Mouse (Mus musculus) lung, embryonic 14.5 days (tissue): ENCODE data around the gene Rln1. TPM values are rescaled to one million over a fixed set of nuclear protein-coding genes. Genes with fewer than 3 reads are reported as not detected.

Source experiments
- ATAC-seq: fragments of 200-750 bp; cut with Nextera tagmentation; 2 replicates; pipeline ENCODE4 v1.8.0; 2017; ENCODE audit warnings: mild to moderate bottlenecking, moderate TSS enrichment, moderate library complexity; ENCODE audit not compliant: insufficient read depth
- DNase-seq: peaks from one replicate; pipeline ENCODE4 v3.0.0-alpha.2; 2015
- H3K27ac ChIP-seq: fragments of 300-500 bp; sonication (generic); 2 replicates; pipeline ENCODE4 v1.5.1; 2014; ENCODE audit warnings: low read depth, mild to moderate bottlenecking, moderate library complexity
- H3K27me3 ChIP-seq: fragments of 300-500 bp; sonication (generic); 2 replicates; pipeline ENCODE4 v1.6.1; 2014; ENCODE audit warnings: low read length, control low read depth; ENCODE audit not compliant: insufficient read depth
- H3K36me3 ChIP-seq: fragments of 300-500 bp; sonication (generic); 2 replicates; pipeline ENCODE4 v1.6.1; 2014; ENCODE audit warnings: control low read depth; ENCODE audit not compliant: insufficient read depth
- H3K4me1 ChIP-seq: fragments of 300-500 bp; sonication (generic); 2 replicates; pipeline ENCODE4 v1.6.1; 2014; ENCODE audit warnings: antibody characterized with exemption, control low read depth; ENCODE audit not compliant: insufficient read depth
- H3K4me2 ChIP-seq: fragments of 300-500 bp; sonication (generic); 2 replicates; pipeline ENCODE4 v1.6.1; 2014; ENCODE audit warnings: mild to moderate bottlenecking
- H3K4me3 ChIP-seq: fragments of 300-500 bp; sonication (generic); 2 replicates; pipeline ENCODE4 v1.5.1; 2014; ENCODE audit warnings: low read depth, low read length
- H3K9ac ChIP-seq: fragments of 300-500 bp; sonication (generic); 2 replicates; pipeline ENCODE4 v1.6.1; 2014
- H3K9me3 ChIP-seq: fragments of 300-500 bp; sonication (generic); 2 replicates; pipeline ENCODE4 v1.6.1; 2016; ENCODE audit warnings: low read depth, low read length, control low read depth
- CTCF ChIP-seq: IDR thresholded peaks from 2 replicates; pipeline ENCODE4 v1.5.1; 2016; ENCODE audit warnings: antibody characterized with exemption, low read depth
- WGBS: fragments of 180-500 bp; shearing (Covaris S2); extraction: QIAGEN DNeasy Blood & Tissue Kit; methylation state at CpG from one replicate; pipeline ENCODE4 v1.1.7; 2014; 5-methylcytosine and 5-hydroxymethylcytosine counted together
- polyA plus RNA-seq: library from polyadenylated mRNA; unstranded; fragments of >200 nt; fragmentation: Nextera tagmentation; extraction: Ambion mirVana; gene quantifications from 2 replicates; pipeline ENCODE4 v1.2.1, GENCODE M21; 2014

Gene Rln1
- polyA plus RNA-seq, 1 experiment from 2014 or later, result not detected

DNA sequence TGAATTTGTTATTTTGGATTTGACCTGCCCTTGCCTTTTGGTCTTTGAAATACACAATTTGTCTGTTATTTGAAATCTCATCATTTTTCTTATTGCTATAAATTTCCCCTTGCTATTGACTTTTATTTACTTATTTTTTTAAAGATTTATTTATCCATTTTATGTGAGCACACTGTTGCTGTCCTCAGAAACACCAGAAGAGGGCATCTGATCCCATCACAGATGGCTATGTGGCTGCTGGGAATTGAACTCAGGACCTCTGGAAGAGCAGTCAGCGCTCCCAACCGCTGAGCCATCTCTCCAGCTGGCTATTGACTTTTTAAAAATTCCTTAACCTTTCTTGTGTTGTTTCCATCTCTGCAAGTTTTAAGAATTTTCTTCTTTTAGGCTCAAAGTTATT lies 2.2 kb upstream of the Rln1 start:
- Histone ChIP-seq H3K9me3 (no peaks in the 10 kb centered on the region), H3K27me3 (peaks cover 19% of the 10 kb centered on the region), H3K27ac (no peak overlapping the region), H3K4me1 (peaks cover 7% of the 10 kb centered on the region; the same call in 1 of the 2 replicates), H3K36me3 (no peaks in the 10 kb centered on the region), H3K9ac (no peak overlapping the region), H3K4me2 (no peak overlapping the region), H3K4me3 (no peak overlapping the region)
- DNase-seq, result no peak
- no peak for ATAC-seq
- WGBS, result 84% methylated on average over 2 of the region's 2 CpGs
- 0 out of 2 replicates have a peak, but pooled peaks have one; percentile 2 for TF ChIP-seq CTCF

DNA sequence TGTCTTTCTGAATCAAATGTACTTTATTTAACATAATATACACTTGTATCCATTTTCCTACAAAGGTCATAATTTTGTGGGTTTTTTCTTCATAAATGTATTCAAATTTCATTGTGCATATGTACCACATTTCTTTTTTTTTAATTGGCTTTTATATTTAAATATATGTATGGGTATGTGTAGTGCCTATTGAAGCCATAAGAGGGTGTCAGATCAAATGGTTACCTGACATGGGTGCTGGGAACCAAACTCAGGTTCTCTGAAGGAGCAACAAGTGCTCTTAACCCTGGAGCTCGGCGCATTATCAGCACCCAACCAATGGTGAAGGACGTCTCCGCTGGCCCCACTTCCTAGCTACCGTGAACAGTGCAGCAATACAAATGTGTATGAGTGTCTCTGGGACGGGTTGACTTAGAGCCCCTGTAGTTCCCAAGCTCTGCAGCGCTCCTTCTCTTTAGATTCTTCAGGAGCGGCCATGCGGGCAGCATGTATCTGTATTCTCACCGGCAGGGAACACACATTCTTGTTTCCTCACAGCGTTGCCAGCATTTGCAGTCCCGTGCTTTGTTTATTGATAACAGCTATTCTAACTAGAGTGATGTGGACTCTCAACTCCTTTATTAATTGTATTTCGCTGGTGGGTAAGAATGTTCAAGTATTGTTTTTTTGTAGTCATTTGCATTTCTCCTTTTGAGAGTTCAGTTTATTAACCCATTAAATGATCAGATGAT lies 7.5 kb downstream of the Rln1 start:
- H3K9ac ChIP-seq, result no peak overlapping the region
- ATAC-seq (no peak), DNase-seq (no peak)
- no peak overlapping the region for H3K27ac ChIP-seq
- peaks cover 4% of the 10 kb centered on the region; the same call in 1 of the 2 replicates for H3K4me1 ChIP-seq
- 75% methylated on average over 13 of the region's 13 CpGs for WGBS
- no peaks in the 10 kb centered on the region for H3K27me3 ChIP-seq
- no peak overlapping the region for H3K4me3 ChIP-seq
- TF ChIP-seq CTCF, result no peak
- H3K9me3 ChIP-seq, result no peaks in the 10 kb centered on the region
- H3K4me2 ChIP-seq, result no peak overlapping the region
- H3K36me3 ChIP-seq, result no peaks in the 10 kb centered on the region

GRCm38 (mm10) chr19:29326396-29326795 lies 8.1 kb downstream of the Rln1 start:
- no peak for TF ChIP-seq CTCF
- Histone ChIP-seq H3K27me3 (no peaks in the 10 kb centered on the region), H3K36me3 (no peaks in the 10 kb centered on the region), H3K9me3 (no peaks in the 10 kb centered on the region), H3K4me3 (no peak overlapping the region), H3K4me1 (peaks cover 4% of the 10 kb centered on the region; the same call in 1 of the 2 replicates), H3K4me2 (no peak overlapping the region), H3K9ac (no peak overlapping the region), H3K27ac (no peak overlapping the region)
- DNase-seq, result no peak
- WGBS, result 83% methylated on average over 4 of the region's 4 CpGs
- ATAC-seq, result no peak

DNA sequence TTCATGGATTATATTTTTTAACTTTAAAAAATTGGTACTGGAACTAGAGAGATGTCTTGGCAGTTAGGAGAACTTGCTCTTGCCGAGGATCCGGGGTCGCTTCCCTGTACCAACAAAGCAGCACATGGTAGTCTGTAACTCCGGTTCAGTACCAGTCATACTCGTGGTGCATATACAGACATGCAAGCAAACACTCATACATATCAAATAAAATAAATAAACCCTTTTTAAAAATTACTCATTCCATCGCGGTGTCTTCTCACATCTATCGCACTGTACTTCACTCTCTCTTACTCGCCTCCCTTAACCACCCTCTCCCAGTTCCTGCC lies 8.7 kb downstream of the Rln1 start:
- H3K36me3 ChIP-seq, result no peaks in the 10 kb centered on the region
- H3K4me3 ChIP-seq, result peak overlapping the region; percentile 34
- H3K27me3 ChIP-seq, result no peaks in the 10 kb centered on the region
- H3K4me2 ChIP-seq, result peak overlapping the region; percentile 70
- H3K4me1 ChIP-seq, result peaks cover 4% of the 10 kb centered on the region; the same call in 1 of the 2 replicates
- 24% methylated on average over 9 of the region's 9 CpGs for WGBS
- DNase-seq (no peak), ATAC-seq (peak; percentile 41; the same call in 1 of the 2 replicates)
- no peak overlapping the region for H3K27ac ChIP-seq
- no peak for TF ChIP-seq CTCF
- H3K9ac ChIP-seq, result peak overlapping the region; percentile 16; the same call in 1 of the 2 replicates
- H3K9me3 ChIP-seq, result no peaks in the 10 kb centered on the region

DNA sequence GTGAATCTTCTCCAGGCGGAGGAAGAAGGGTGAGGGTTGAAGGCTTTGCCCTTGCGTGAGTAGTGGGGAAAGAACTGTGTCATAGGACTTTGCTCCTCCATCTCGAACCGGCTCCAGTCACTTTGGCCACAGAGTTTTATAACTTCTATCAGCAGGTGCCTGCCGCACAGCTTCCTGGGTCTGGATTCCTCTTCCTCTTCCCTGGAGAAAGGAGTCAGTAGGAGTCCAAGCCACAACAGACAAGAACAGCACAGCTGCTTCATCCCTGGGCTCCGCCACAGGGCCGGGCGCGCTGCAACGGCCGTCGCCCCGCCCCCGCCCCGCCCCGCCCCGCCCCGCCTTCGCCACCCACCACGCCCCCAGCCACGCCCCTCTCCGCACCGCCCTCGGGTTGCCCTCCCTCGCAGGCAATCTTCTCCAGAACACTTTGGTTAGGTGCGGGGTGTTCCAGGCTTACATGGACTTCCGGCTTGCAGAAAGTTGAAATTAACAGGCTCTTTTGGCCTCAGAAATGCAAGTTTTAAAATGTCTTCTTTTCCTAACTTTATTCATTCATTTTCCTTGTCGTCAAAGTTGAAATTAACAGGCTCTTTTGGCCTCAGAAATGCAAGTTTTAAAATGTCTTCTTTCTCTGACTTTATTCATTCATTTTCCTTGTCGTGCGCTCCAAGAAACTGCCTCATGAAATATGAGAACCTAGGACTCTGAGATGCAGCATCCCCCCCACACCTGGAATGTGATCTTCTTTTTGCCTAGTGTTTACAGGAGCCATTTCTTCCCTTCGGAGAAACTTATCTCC lies 9.2 kb downstream of the Rln1 start, which contains the start of gene Insl6:
Gene Insl6, minus strand, starts transcription at position 304 of the 799 bp plus-strand sequence.
- Histone ChIP-seq H3K27ac (no peak within 1 kb of the TSS), H3K9ac (peak within 1 kb of the TSS; percentile 42), H3K9me3 (no peaks in the 10 kb centered on the region), H3K4me2 (peak within 1 kb of the TSS; percentile 70), H3K4me3 (peak within 1 kb of the TSS; percentile 34), H3K36me3 (no peaks in the 10 kb centered on the region), H3K27me3 (no peaks in the 10 kb centered on the region), H3K4me1 (peaks cover 4% of the 10 kb centered on the region; the same call in 1 of the 2 replicates)
- ATAC-seq, result peak; percentile 97
- 1% methylated on average over 29 of the region's 31 CpGs for WGBS
- TF ChIP-seq CTCF, result no peak
- peak; percentile 79 for DNase-seq

DNA sequence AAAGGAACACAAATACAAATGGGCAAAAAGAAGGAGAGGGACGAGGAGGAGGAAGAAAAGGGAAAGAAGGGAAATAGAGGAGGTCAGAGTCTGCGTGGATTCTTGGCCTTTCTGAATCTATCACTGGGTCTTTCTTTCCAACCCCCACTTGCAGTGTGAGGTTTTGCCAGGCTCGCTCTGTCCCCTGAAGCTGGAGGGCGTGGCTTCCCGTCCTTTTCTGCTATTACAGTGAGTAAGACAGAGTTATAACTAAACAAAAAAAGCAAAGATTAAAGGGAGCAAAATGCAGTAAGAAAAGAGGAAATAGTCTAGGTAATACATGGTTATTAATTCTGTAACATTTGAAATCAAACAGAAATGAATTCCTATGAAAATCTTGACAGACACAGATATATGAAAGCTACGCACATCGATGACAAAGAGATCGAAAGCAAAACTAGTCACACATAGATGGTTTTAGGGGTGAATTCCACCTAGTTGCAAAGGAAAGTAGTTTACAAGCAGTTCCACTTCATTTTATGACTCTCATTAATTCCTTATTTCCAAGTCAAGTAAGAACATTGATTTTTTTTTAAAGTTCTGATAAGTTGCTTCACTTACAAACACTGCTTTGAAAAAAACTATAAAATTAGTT lies 10.9 kb downstream of the Rln1 start:
- H3K36me3 ChIP-seq, result no peaks in the 10 kb centered on the region
- no peaks in the 10 kb centered on the region for H3K9me3 ChIP-seq
- no peak overlapping the region for H3K4me2 ChIP-seq
- no peak for TF ChIP-seq CTCF
- no peak overlapping the region for H3K27ac ChIP-seq
- H3K9ac ChIP-seq, result no peak overlapping the region
- no peak for DNase-seq
- no peaks in the 10 kb centered on the region for H3K27me3 ChIP-seq
- WGBS, result 65% methylated on average over 8 of the region's 8 CpGs
- ATAC-seq, result no peak
- no peak overlapping the region for H3K4me3 ChIP-seq
- H3K4me1 ChIP-seq, result peaks cover 4% of the 10 kb centered on the region; the same call in 1 of the 2 replicates

DNA sequence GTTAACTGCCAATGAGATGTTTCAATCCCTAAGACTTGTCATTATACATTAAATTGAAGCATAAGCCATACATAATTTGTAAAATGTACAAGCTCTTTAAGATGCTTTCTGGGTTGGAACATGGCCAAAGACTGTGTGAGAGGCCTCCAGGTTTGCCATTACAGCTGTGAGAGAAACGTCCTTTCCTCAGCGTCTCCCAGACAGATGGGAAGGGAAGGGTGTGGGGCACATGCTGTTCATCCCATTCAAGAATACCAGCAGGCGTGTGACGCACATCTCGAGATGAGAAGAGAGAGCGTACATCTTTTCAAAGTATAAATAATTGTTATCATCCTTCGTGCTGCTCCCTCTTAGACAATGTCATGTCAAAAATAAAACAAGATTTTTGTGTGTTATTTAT lies 21.8 kb downstream of the Rln1 start:
- DNase-seq (no peak), ATAC-seq (no peak)
- WGBS, result 65% methylated on average over 7 of the region's 7 CpGs
- TF ChIP-seq CTCF, result no peak
- Histone ChIP-seq H3K27me3 (no peaks in the 10 kb centered on the region), H3K4me2 (no peak overlapping the region), H3K36me3 (peaks cover 9% of the 10 kb centered on the region), H3K9ac (no peak overlapping the region), H3K9me3 (no peaks in the 10 kb centered on the region), H3K4me1 (no peaks in the 10 kb centered on the region), H3K27ac (no peak overlapping the region), H3K4me3 (no peak overlapping the region)
